Mouse (Mus musculus) MEL (cell line): Measurements from ENCODE around the gene Hectd4. TPM values are rescaled to one million over a fixed set of nuclear protein-coding genes. Genes with fewer than 3 reads are reported as not detected.
A peak's percentile ranks its signal among the peaks of the same experiment; 100 is the strongest.

Source experiments
- DNase-seq: peaks from one replicate; pipeline ENCODE4 v3.0.0; 2011; ENCODE audit warnings: low read depth, low spot score
- H3K27ac ChIP-seq: 2 replicates; pipeline ENCODE4 v1.5.1; 2012; ENCODE audit warnings: low read depth, mild to moderate bottlenecking, control low read depth, low read length, moderate library complexity; ENCODE audit not compliant: control insufficient read depth
- H3K27me3 ChIP-seq, 2 experiments: fragments of 150-350 bp in 1 of 2; sonication (generic) in 1 of 2; 2 replicates each; pipeline ENCODE4 v1.6.1; 2012; ENCODE audit warnings: low read length in 2 of 2, mild to moderate bottlenecking in 2 of 2, improper control_type of control experiment in 1 of 2, moderate library complexity in 1 of 2; ENCODE audit not compliant: insufficient read depth in 2 of 2, control insufficient read depth in 1 of 2
- H3K36me3 ChIP-seq, 2 experiments: 2 replicates each; pipeline ENCODE4 v1.6.1; 2012 to 2014; ENCODE audit warnings: low read length in 2 of 2, improper control_type of control experiment in 1 of 2, inconsistent platforms in 1 of 2, mild to moderate bottlenecking in 1 of 2; ENCODE audit not compliant: insufficient read depth in 2 of 2, control insufficient read depth in 1 of 2
- H3K4me1 ChIP-seq, 2 experiments: fragments of 150-350 bp in 1 of 2; sonication (generic) in 1 of 2; 2 replicates each; pipeline ENCODE4 v1.6.1; 2012; ENCODE audit warnings: low read length in 2 of 2, improper control_type of control experiment in 1 of 2, mild to moderate bottlenecking in 1 of 2; ENCODE audit not compliant: insufficient read depth in 2 of 2, control insufficient read depth in 1 of 2
- H3K4me3 ChIP-seq, 2 experiments: fragments of 150-350 bp in 1 of 2; sonication (generic) in 1 of 2; 2 replicates each; pipeline ENCODE4 v1.5.1; 2012; ENCODE audit warnings: low read depth in 2 of 2, low read length in 2 of 2, mild to moderate bottlenecking in 2 of 2, moderate library complexity in 2 of 2, control low read depth in 1 of 2, improper control_type of control experiment in 1 of 2; ENCODE audit not compliant: control insufficient read depth in 1 of 2, insufficient read depth in 1 of 2
- H3K79me2 ChIP-seq: 2 replicates; pipeline ENCODE4 v1.6.1; 2012; ENCODE audit warnings: mild to moderate bottlenecking, low read length, moderate library complexity; ENCODE audit not compliant: control insufficient read depth, poor library complexity, insufficient read depth
- H3K9ac ChIP-seq: 2 replicates; pipeline ENCODE4 v1.6.1; 2012; ENCODE audit warnings: low read depth, mild to moderate bottlenecking, control low read depth, low read length, moderate library complexity; ENCODE audit not compliant: control insufficient read depth, poor library complexity, severe bottlenecking
- H3K9me3 ChIP-seq: fragments of 150-350 bp; sonication (generic); replicated peaks from 2 replicates; pipeline ENCODE4 v1.6.1; 2012; ENCODE audit warnings: mild to moderate bottlenecking, low read length, improper control_type of control experiment, moderate library complexity; ENCODE audit not compliant: insufficient read depth
- CHD1 ChIP-seq: IDR thresholded peaks from 2 replicates; pipeline ENCODE4 v1.6.1; 2012; ENCODE audit warnings: low read depth, mild to moderate bottlenecking, inconsistent platforms, low read length, improper control_type of control experiment
- CHD2 ChIP-seq: IDR thresholded peaks from 2 replicates; pipeline ENCODE4 v1.6.1; 2011; ENCODE audit warnings: low read length, improper control_type of control experiment
- CTCF ChIP-seq, 3 experiments: IDR thresholded peaks in 2 of 3; conservative IDR thresholded peaks in 1 of 3; 2 replicates each; pipeline ENCODE4 v1.5.1; 2011 to 2012; ENCODE audit warnings: low read length in 3 of 3, low read depth in 2 of 3, mild to moderate bottlenecking in 2 of 3, improper control_type of control experiment in 1 of 3, inconsistent platforms in 1 of 3, mixed read lengths in 1 of 3, moderate library complexity in 1 of 3; ENCODE audit not compliant: control insufficient read depth in 1 of 3, insufficient read depth in 1 of 3, poor library complexity in 1 of 3, severe bottlenecking in 1 of 3
- E2F4 ChIP-seq: IDR thresholded peaks from 2 replicates; pipeline ENCODE4 v1.6.1; 2011; ENCODE audit warnings: low read depth, low read length, improper control_type of control experiment, borderline replicate concordance
- EP300 ChIP-seq, 2 experiments: IDR thresholded peaks; 2 replicates each; pipeline ENCODE4 v1.6.1; 2011; ENCODE audit warnings: improper control_type of control experiment in 2 of 2, low read length in 2 of 2, low read depth in 1 of 2, mild to moderate bottlenecking in 1 of 2
- GABPA ChIP-seq: IDR thresholded peaks from 2 replicates; pipeline ENCODE4 v1.6.1; 2012; ENCODE audit warnings: low read depth, mild to moderate bottlenecking, inconsistent platforms, low read length, improper control_type of control experiment, moderate library complexity
- GATA1 ChIP-seq: IDR thresholded peaks from 2 replicates; pipeline ENCODE4 v1.6.1; 2011; ENCODE audit warnings: low read depth, low read length, improper control_type of control experiment
- HCFC1 ChIP-seq: IDR thresholded peaks from 2 replicates; pipeline ENCODE4 v1.6.1; 2012; ENCODE audit warnings: low read depth, mild to moderate bottlenecking, inconsistent platforms, low read length, improper control_type of control experiment, moderate library complexity
- JUND ChIP-seq: IDR thresholded peaks from 2 replicates; pipeline ENCODE4 v1.6.1; 2011; ENCODE audit warnings: low read depth, mild to moderate bottlenecking, improper control_type of control experiment, low read length
- KAT2A ChIP-seq: conservative IDR thresholded peaks from 2 replicates; pipeline ENCODE4 v1.6.1; 2012; ENCODE audit warnings: low read depth, low read length, improper control_type of control experiment, inconsistent platforms
- MAFK ChIP-seq: IDR thresholded peaks from 2 replicates; pipeline ENCODE4 v1.6.1; 2011; ENCODE audit warnings: low read depth, mild to moderate bottlenecking, low read length, improper control_type of control experiment, borderline replicate concordance
- MEF2A ChIP-seq: IDR thresholded peaks from 2 replicates; pipeline ENCODE4 v1.6.1; 2014; ENCODE audit warnings: low read depth, mild to moderate bottlenecking, inconsistent platforms, low read length, improper control_type of control experiment; ENCODE audit not compliant: poor library complexity, insufficient replicate concordance, severe bottlenecking; ENCODE audit errors: extremely low read depth
- MYB ChIP-seq: IDR thresholded peaks from 2 replicates; pipeline ENCODE4 v1.6.1; 2011; ENCODE audit warnings: mild to moderate bottlenecking, low read depth, low read length, improper control_type of control experiment
- NELFE ChIP-seq: IDR thresholded peaks from 2 replicates; pipeline ENCODE4 v1.6.1; 2011; ENCODE audit warnings: low read depth, low read length, improper control_type of control experiment
- NRF1 ChIP-seq: IDR thresholded peaks from 2 replicates; pipeline ENCODE4 v1.6.1; 2014; ENCODE audit warnings: low read depth, mild to moderate bottlenecking, inconsistent platforms, low read length, improper control_type of control experiment, moderate library complexity; ENCODE audit not compliant: poor library complexity, insufficient read depth, severe bottlenecking
- POLR2AphosphoS2 ChIP-seq: IDR thresholded peaks from 2 replicates; pipeline ENCODE4 v1.6.1; 2011; ENCODE audit warnings: low read length, improper control_type of control experiment
- POLR2AphosphoS5 ChIP-seq: IDR thresholded peaks from 2 replicates; pipeline ENCODE4 v1.6.1; 2012; ENCODE audit warnings: low read depth, borderline replicate concordance, mild to moderate bottlenecking, inconsistent platforms, low read length, moderate library complexity, mixed read lengths
- RAD21 ChIP-seq: IDR thresholded peaks from 2 replicates; pipeline ENCODE4 v1.6.1; 2011; ENCODE audit warnings: mild to moderate bottlenecking, low read depth, low read length, improper control_type of control experiment
- SIN3A ChIP-seq: IDR thresholded peaks from 2 replicates; pipeline ENCODE4 v1.6.1; 2012; ENCODE audit warnings: low read length, improper control_type of control experiment, inconsistent platforms
- SMC3 ChIP-seq: IDR thresholded peaks from 2 replicates; pipeline ENCODE4 v1.6.1; 2011; ENCODE audit warnings: low read depth, low read length, improper control_type of control experiment
- TAL1 ChIP-seq: IDR thresholded peaks from 2 replicates; pipeline ENCODE4 v1.6.1; 2012; ENCODE audit warnings: mild to moderate bottlenecking, inconsistent platforms, low read length, moderate library complexity, mixed read lengths
- TBP ChIP-seq: IDR thresholded peaks from 2 replicates; pipeline ENCODE4 v1.8.0; 2011; ENCODE audit warnings: low read depth, low read length, improper control_type of control experiment
- TCF12 ChIP-seq: IDR thresholded peaks from 2 replicates; pipeline ENCODE4 v1.6.1; 2014; ENCODE audit warnings: low read depth, mild to moderate bottlenecking, inconsistent platforms, low read length, improper control_type of control experiment, moderate library complexity
- UBTF ChIP-seq: IDR thresholded peaks from 2 replicates; pipeline ENCODE4 v1.6.1; 2012; ENCODE audit warnings: low read depth, mild to moderate bottlenecking, inconsistent platforms, low read length, improper control_type of control experiment, moderate library complexity, borderline replicate concordance; ENCODE audit not compliant: insufficient read depth
- USF2 ChIP-seq, 2 experiments: IDR thresholded peaks; 2 replicates each; pipeline ENCODE4 v1.6.1; 2011 to 2012; ENCODE audit warnings: improper control_type of control experiment in 2 of 2, low read length in 2 of 2, borderline replicate concordance in 1 of 2, inconsistent platforms in 1 of 2, low read depth in 1 of 2, mild to moderate bottlenecking in 1 of 2; ENCODE audit not compliant: insufficient read depth in 1 of 2
- ZC3H11A ChIP-seq: IDR thresholded peaks from 2 replicates; pipeline ENCODE4 v1.6.1; 2012; ENCODE audit warnings: low read depth, mild to moderate bottlenecking, inconsistent platforms, low read length, improper control_type of control experiment
- ZKSCAN1 ChIP-seq: IDR thresholded peaks from 2 replicates; pipeline ENCODE4 v1.6.1; 2012; ENCODE audit warnings: low read depth, mild to moderate bottlenecking, inconsistent platforms, low read length, improper control_type of control experiment, moderate library complexity
- ZNF384 ChIP-seq: IDR thresholded peaks from 2 replicates; pipeline ENCODE4 v1.6.1; 2012; ENCODE audit warnings: low read depth, mild to moderate bottlenecking, inconsistent platforms, low read length, improper control_type of control experiment
- polyA plus RNA-seq, 2 experiments: library from polyadenylated mRNA; stranded (reverse) in 1 of 2; unstranded in 1 of 2; fragments of >175 nt in 1 of 2; fragments of >200 nt in 1 of 2; gene quantifications; 2 replicates each; pipeline versions ENCODE4 v1.2.1 to v1.2.4; 2012; ENCODE audit warnings: low replicate concordance in 2 of 2, low read depth in 1 of 2; ENCODE audit not compliant: insufficient read length in 2 of 2, insufficient read depth in 1 of 2, missing spikeins in 1 of 2
- total RNA-seq: library from RNA; depleted of rRNA; stranded (reverse); fragments of 300-350 nt; gene quantifications from 2 replicates; pipeline ENCODE4 v1.2.3, GENCODE M21; 2012

Hectd4 gene
- total and polyA plus RNA-seq, 3 experiments = 7.0 to 10.8 TPM; not detected in 1

GRCm38 (mm10) chr5:121206984-121207383 lies 13.0 kb upstream of the Hectd4 start:
- Histone ChIP-seq H3K9ac (peak overlapping the region; percentile 99), H3K79me2 (peaks cover 36% of the 10 kb centered on the region), H3K4me1 (peaks cover 2 to 14% of the 10 kb centered on the region in 2 experiments; a peak in 2 of 4 replicates), H3K27ac (0 out of 2 replicates have a peak overlapping the region, but pooled peaks have one; percentile 10), H3K4me3 (peak overlapping the region; percentile 36 to 93), H3K27me3 (no peaks in the 10 kb centered on the region), H3K36me3 (peaks cover 16 to 23% of the 10 kb centered on the region in 2 experiments), H3K9me3 (no peaks in the 10 kb centered on the region)
- DNase-seq = peak; percentile 16
- TF ChIP-seq SMC3 (no peak), RAD21 (no peak), JUND (no peak), ZKSCAN1 (no peak), TCF12 (no peak), MEF2A (no peak), POLR2AphosphoS5 (no peak), KAT2A (no peak), NELFE (no peak), HCFC1 (no peak), ZC3H11A (no peak), MYB (no peak), E2F4 (no peak), UBTF (no peak), ZNF384 (no peak), EP300 (IDR thresholded peaks at IDR 0.05; ENCODE audit: low read depth in 1 of 2, low read length in 2 of 2) (no peak)

- peaks cover 2 to 14% of the 10 kb centered on the region in 2 experiments; a peak in 2 of 4 replicates for H3K4me1 ChIP-seq
- TF ChIP-seq USF2 (IDR thresholded peaks at IDR 0.05; ENCODE audit: borderline replicate concordance in 1 of 2, insufficient read depth in 1 of 2, low read depth in 1 of 2, low read length in 2 of 2) (no peak), TAL1 (no peak), ZKSCAN1 (no peak), MYB (no peak), ZNF384 (no peak), ZC3H11A (no peak), CHD2 (peak; percentile 34; the same call in 1 of the 2 replicates), CTCF (IDR thresholded peaks at IDR 0.05 in 2 of 3, conservative IDR thresholded peaks at IDR 0.05 in 1 of 3; ENCODE audit: control insufficient read depth in 1 of 3, insufficient read depth in 1 of 3, low read depth in 2 of 3, low read length in 3 of 3, poor library complexity in 1 of 3, severe bottlenecking in 1 of 3) (no peak), MEF2A (no peak), NELFE (no peak), GATA1 (no peak), MAFK (no peak), CHD1 (no peak), GABPA (no peak), NRF1 (no peak), TCF12 (no peak), POLR2AphosphoS2 (peak; percentile 94), SIN3A (no peak), TBP (peak; percentile 87), HCFC1 (no peak)
These were observed 10.0 kb upstream of the Hectd4 start for GRCm38 (mm10) chr5:121209755-121210600.

More at GRCm38 (mm10) chr5:121209755-121210600, 10.0 kb upstream of the Hectd4 start:
- H3K27me3 ChIP-seq = no peaks in the 10 kb centered on the region
- peaks cover 30% of the 10 kb centered on the region for H3K79me2 ChIP-seq
- no peak overlapping the region for H3K9ac ChIP-seq
- H3K36me3 ChIP-seq = peaks cover 17 to 23% of the 10 kb centered on the region in 2 experiments
- H3K4me3 ChIP-seq = no peak overlapping the region
- H3K9me3 ChIP-seq = no peaks in the 10 kb centered on the region
- peak; percentile 56 for DNase-seq
- H3K27ac ChIP-seq = no peak overlapping the region
